Mouse (Mus musculus) midbrain, embryonic 15.5 days (tissue): Measurements from ENCODE around the gene Map3k12. TPM values are rescaled to one million over a fixed set of nuclear protein-coding genes. Genes with fewer than 3 reads are reported as not detected.

ENCODE experiments used
- ATAC-seq: fragments of 200-750 bp; cut with Nextera tagmentation; replicated peaks from 2 replicates; pipeline ENCODE4 v1.8.0; 2017; ENCODE audit warnings: moderate TSS enrichment
- H3K27ac ChIP-seq: fragments of 300-500 bp; sonication (generic); 2 replicates; pipeline ENCODE4 v1.5.1; 2015; ENCODE audit warnings: mild to moderate bottlenecking, inconsistent platforms
- H3K27me3 ChIP-seq: fragments of 300-500 bp; sonication (generic); replicated peaks from 2 replicates; pipeline ENCODE4 v1.6.1; 2015; ENCODE audit warnings: inconsistent platforms
- H3K36me3 ChIP-seq: fragments of 300-500 bp; sonication (generic); replicated peaks from 2 replicates; pipeline ENCODE4 v1.6.1; 2015; ENCODE audit warnings: inconsistent platforms
- H3K4me1 ChIP-seq: fragments of 300-500 bp; sonication (generic); 2 replicates; pipeline ENCODE4 v1.6.1; 2015; ENCODE audit warnings: inconsistent platforms
- H3K4me2 ChIP-seq: fragments of 300-500 bp; sonication (generic); 2 replicates; pipeline ENCODE4 v1.6.1; 2015; ENCODE audit warnings: inconsistent platforms, mild to moderate bottlenecking, moderate library complexity
- H3K4me3 ChIP-seq: fragments of 300-500 bp; sonication (generic); 2 replicates; pipeline ENCODE4 v1.5.1; 2015; ENCODE audit warnings: mild to moderate bottlenecking, inconsistent platforms
- H3K9ac ChIP-seq: fragments of 300-500 bp; sonication (generic); 2 replicates; pipeline ENCODE4 v1.6.1; 2015; ENCODE audit warnings: mild to moderate bottlenecking, inconsistent platforms
- H3K9me3 ChIP-seq: fragments of 300-500 bp; sonication (generic); 2 replicates; pipeline ENCODE4 v1.6.1; 2016; ENCODE audit warnings: inconsistent platforms
- WGBS: fragments of 180-500 bp; shearing (Covaris S2); methylation state at CpG from one replicate; pipeline ENCODE4 v1.1.7; 2015; ENCODE audit warnings: mixed read lengths; 5-methylcytosine and 5-hydroxymethylcytosine counted together
- polyA plus RNA-seq: library from polyadenylated mRNA; unstranded; fragments of >200 nt; fragmentation: Nextera tagmentation; extraction: Ambion mirVana; gene quantifications from 2 replicates; pipeline ENCODE4 v1.2.1, GENCODE M21; 2015

Map3k12 gene
- polyA plus RNA-seq = 62.2 and 63.6 TPM in 2 replicates

GRCm38 (mm10) chr15:102516728-102517404 lies at the start of gene Map3k12:
TSS of gene Map3k12 (minus strand) at chr15:102517064.
- H3K4me3 ChIP-seq = peak within 1 kb of the TSS; percentile 66
- H3K4me2 ChIP-seq = peak within 1 kb of the TSS; percentile 88
- WGBS = under 1% methylated on average over 43 of the region's 43 CpGs
- peaks cover 51% of the 10 kb centered on the region for H3K4me1 ChIP-seq
- no peaks in the 10 kb centered on the region for H3K36me3 ChIP-seq
- no peaks in the 10 kb centered on the region for H3K27me3 ChIP-seq
- no peaks in the 10 kb centered on the region for H3K9me3 ChIP-seq
- H3K9ac ChIP-seq = peak within 1 kb of the TSS; percentile 81
- peak within 1 kb of the TSS; percentile 100 for H3K27ac ChIP-seq
- ATAC-seq = peak; percentile 7

- WGBS = 74% methylated on average over 5 of the region's 5 CpGs
- no peak overlapping the region for H3K9ac ChIP-seq
- no peaks in the 10 kb centered on the region for H3K9me3 ChIP-seq
- no peaks in the 10 kb centered on the region for H3K27me3 ChIP-seq
- H3K4me2 ChIP-seq = no peak overlapping the region
- ATAC-seq = no peak
- no peak overlapping the region for H3K4me3 ChIP-seq
- no peak overlapping the region for H3K27ac ChIP-seq
- H3K36me3 ChIP-seq = 0 out of 2 replicates have a peak, but pooled peaks cover 3% of the 10 kb centered on the region
- no peaks in the 10 kb centered on the region for H3K4me1 ChIP-seq
Observed at GRCm38 (mm10) chr15:102563681-102564080, 46.8 kb upstream of the Map3k12 start.

- ATAC-seq = no peak
- H3K9ac ChIP-seq = no peak overlapping the region
Observed at GRCm38 (mm10) chr15:102563061-102563460, 46.2 kb upstream of the Map3k12 start.

GRCm38 (mm10) chr15:102562491-102562890 lies 45.6 kb upstream of the Map3k12 start:
- WGBS = 73% methylated on average over 1 of the region's 1 CpGs
- Histone ChIP-seq H3K4me3 (no peak overlapping the region), H3K27me3 (no peaks in the 10 kb centered on the region), H3K4me1 (no peaks in the 10 kb centered on the region), H3K9me3 (no peaks in the 10 kb centered on the region), H3K4me2 (no peak overlapping the region), H3K27ac (no peak overlapping the region), H3K36me3 (0 out of 2 replicates have a peak, but pooled peaks cover 3% of the 10 kb centered on the region), H3K9ac (no peak overlapping the region)
- no peak for ATAC-seq

More at GRCm38 (mm10) chr15:102563061-102563460, 46.2 kb upstream of the Map3k12 start:
- H3K36me3 ChIP-seq = 0 out of 2 replicates have a peak, but pooled peaks cover 3% of the 10 kb centered on the region
- H3K27me3 ChIP-seq = no peaks in the 10 kb centered on the region
- H3K4me1 ChIP-seq = no peaks in the 10 kb centered on the region
- no peaks in the 10 kb centered on the region for H3K9me3 ChIP-seq
- no peak overlapping the region for H3K4me3 ChIP-seq
- no peak overlapping the region for H3K4me2 ChIP-seq
- 77% methylated on average over 3 of the region's 3 CpGs for WGBS
- H3K27ac ChIP-seq = no peak overlapping the region

- no peaks in the 10 kb centered on the region for H3K4me1 ChIP-seq
- no peak overlapping the region for H3K9ac ChIP-seq
- no peak overlapping the region for H3K4me2 ChIP-seq
- H3K9me3 ChIP-seq = no peaks in the 10 kb centered on the region
- H3K4me3 ChIP-seq = no peak overlapping the region
- H3K27me3 ChIP-seq = no peaks in the 10 kb centered on the region
- H3K36me3 ChIP-seq = peaks cover 14% of the 10 kb centered on the region; the same call in 1 of the 2 replicates
- H3K27ac ChIP-seq = no peak overlapping the region
- ATAC-seq = no peak
Observed at GRCm38 (mm10) chr15:102557580-102557979, 40.7 kb upstream of the Map3k12 start.

GRCm38 (mm10) chr15:102555581-102555980 lies 38.7 kb upstream of the Map3k12 start:
- Histone ChIP-seq H3K4me1 (no peaks in the 10 kb centered on the region), H3K36me3 (peaks cover 17% of the 10 kb centered on the region; the same call in 1 of the 2 replicates), H3K9me3 (no peaks in the 10 kb centered on the region), H3K9ac (no peak overlapping the region), H3K27me3 (no peaks in the 10 kb centered on the region), H3K4me2 (no peak overlapping the region), H3K27ac (no peak overlapping the region), H3K4me3 (no peak overlapping the region)
- ATAC-seq = no peak
- 100% methylated on average over 1 of the region's 1 CpGs for WGBS

- 96% methylated on average over 5 of the region's 5 CpGs for WGBS
- no peaks in the 10 kb centered on the region for H3K4me1 ChIP-seq
- H3K9me3 ChIP-seq = no peaks in the 10 kb centered on the region
- H3K27ac ChIP-seq = no peak overlapping the region
- H3K27me3 ChIP-seq = no peaks in the 10 kb centered on the region
- peaks cover 15% of the 10 kb centered on the region; the same call in 1 of the 2 replicates for H3K36me3 ChIP-seq
- ATAC-seq = no peak
- no peak overlapping the region for H3K4me2 ChIP-seq
- H3K9ac ChIP-seq = no peak overlapping the region
- H3K4me3 ChIP-seq = no peak overlapping the region
Observed at GRCm38 (mm10) chr15:102552599-102552998, 35.7 kb upstream of the Map3k12 start.

- no peaks in the 10 kb centered on the region for H3K9me3 ChIP-seq
- H3K27me3 ChIP-seq = no peaks in the 10 kb centered on the region
- peaks cover 7% of the 10 kb centered on the region; the same call in 1 of the 2 replicates for H3K4me1 ChIP-seq
- H3K4me2 ChIP-seq = no peak overlapping the region
- 0 out of 2 replicates have a peak overlapping the region, but pooled peaks have one; percentile 20 for H3K27ac ChIP-seq
- peaks cover 15% of the 10 kb centered on the region; the same call in 1 of the 2 replicates for H3K36me3 ChIP-seq
- H3K4me3 ChIP-seq = no peak overlapping the region
- no peak for ATAC-seq
- H3K9ac ChIP-seq = no peak overlapping the region
- 77% methylated on average over 3 of the region's 3 CpGs for WGBS
Observed at GRCm38 (mm10) chr15:102547478-102547877, 30.6 kb upstream of the Map3k12 start.

- ATAC-seq = 0 out of 2 replicates have a peak, but pooled peaks have one; percentile 27
- H3K27ac ChIP-seq = 0 out of 2 replicates have a peak overlapping the region, but pooled peaks have one; percentile 20
- no peaks in the 10 kb centered on the region for H3K27me3 ChIP-seq
- H3K9me3 ChIP-seq = no peaks in the 10 kb centered on the region
- 0 out of 2 replicates have a peak, but pooled peaks cover 15% of the 10 kb centered on the region for H3K36me3 ChIP-seq
- no peak overlapping the region for H3K9ac ChIP-seq
- no peak overlapping the region for H3K4me3 ChIP-seq
- H3K4me1 ChIP-seq = peaks cover 7% of the 10 kb centered on the region; the same call in 1 of the 2 replicates
- no peak overlapping the region for H3K4me2 ChIP-seq
- WGBS = 81% methylated on average over 3 of the region's 3 CpGs
Observed at GRCm38 (mm10) chr15:102546677-102547427, 30.0 kb upstream of the Map3k12 start.

- ATAC-seq = no peak
- Histone ChIP-seq H3K9me3 (no peaks in the 10 kb centered on the region), H3K36me3 (0 out of 2 replicates have a peak, but pooled peaks cover 14% of the 10 kb centered on the region), H3K4me3 (no peak overlapping the region), H3K4me1 (peaks cover 7% of the 10 kb centered on the region; the same call in 1 of the 2 replicates), H3K9ac (no peak overlapping the region), H3K4me2 (no peak overlapping the region), H3K27ac (no peak overlapping the region), H3K27me3 (no peaks in the 10 kb centered on the region)
- WGBS = 87% methylated on average over 3 of the region's 3 CpGs
Observed at GRCm38 (mm10) chr15:102546246-102546645, 29.4 kb upstream of the Map3k12 start.

- no peak overlapping the region for H3K4me2 ChIP-seq
- H3K4me1 ChIP-seq = peaks cover 7% of the 10 kb centered on the region; the same call in 1 of the 2 replicates
- no peak overlapping the region for H3K27ac ChIP-seq
- no peaks in the 10 kb centered on the region for H3K27me3 ChIP-seq
- no peak overlapping the region for H3K4me3 ChIP-seq
- H3K9me3 ChIP-seq = no peaks in the 10 kb centered on the region
- H3K9ac ChIP-seq = no peak overlapping the region
- WGBS = 91% methylated on average over 4 of the region's 4 CpGs
- no peak for ATAC-seq
- H3K36me3 ChIP-seq = peaks cover 19% of the 10 kb centered on the region; the same call in 1 of the 2 replicates
Observed at GRCm38 (mm10) chr15:102544801-102545200, 27.9 kb upstream of the Map3k12 start.

- no peak for ATAC-seq
- WGBS = 96% methylated on average over 7 of the region's 7 CpGs
- no peak overlapping the region for H3K4me3 ChIP-seq
- no peaks in the 10 kb centered on the region for H3K9me3 ChIP-seq
- no peaks in the 10 kb centered on the region for H3K4me1 ChIP-seq
- no peak overlapping the region for H3K9ac ChIP-seq
- peaks cover 42% of the 10 kb centered on the region for H3K36me3 ChIP-seq
- H3K27me3 ChIP-seq = no peaks in the 10 kb centered on the region
- H3K27ac ChIP-seq = no peak overlapping the region
- no peak overlapping the region for H3K4me2 ChIP-seq
Observed at GRCm38 (mm10) chr15:102533926-102534325, 17.1 kb upstream of the Map3k12 start.
